In genomic region chr5:144786464-144786863, GRCm38 (mm10) we compare ENCODE assay signal across 26 mouse cellular contexts. TPM values are rescaled to one million over a fixed set of nuclear protein-coding genes. Genes with fewer than 3 reads are reported as not detected.
DNase-seq lines count a peak whose midpoint lies in the region; ATAC-seq lines count a peak whose summit lies in the region.
"Had no signal": no experiment of that assay in that cellular context is flagged by ENCODE, and none has a peak within 500 bp of the region (broad histone marks: within the 10 kb centered on the region; RNA-seq: fewer than 3 reads in every experiment).

No protein-coding gene starts in this region.

- peaks cover 60% of the 10 kb centered on the region for H3K36me3 ChIP-seq in forebrain, embryonic 16.5 days (ENCODE audit: control insufficient read depth, insufficient read depth)
- peaks cover 98% of the 10 kb centered on the region for H3K36me3 ChIP-seq in hindbrain, embryonic 13.5 days

- no peaks in the 10 kb centered on the region for H3K27me3 ChIP-seq in forebrain, embryonic 16.5 days (replicated peaks; ENCODE audit: control insufficient read depth, insufficient read depth, low read length)
- H3K27me3 ChIP-seq in hindbrain, embryonic 13.5 days = no peaks in the 10 kb centered on the region
- H3K27me3 ChIP-seq: embryonic facial prominence, embryonic 12.5 days; embryonic facial prominence, embryonic 15.5 days; forebrain, embryonic 12.5 days; forebrain, embryonic 15.5 days; hindbrain, embryonic 12.5 days had no signal

- no peaks in the 10 kb centered on the region for H3K9me3 ChIP-seq in forebrain, embryonic 16.5 days (ENCODE audit: control insufficient read depth, low read length)
- no peaks in the 10 kb centered on the region for H3K9me3 ChIP-seq in hindbrain, embryonic 13.5 days
- H3K9me3 ChIP-seq: embryonic facial prominence, embryonic 12.5 days; embryonic facial prominence, embryonic 15.5 days; forebrain, embryonic 12.5 days; forebrain, embryonic 15.5 days; hindbrain, embryonic 12.5 days had no signal

- 97% methylated on average over 18 of the region's 18 CpGs for WGBS in forebrain, embryonic 16.5 days
- WGBS in hindbrain, embryonic 13.5 days = 97% methylated on average over 18 of the region's 18 CpGs

- no peak overlapping the region for H3K9ac ChIP-seq in forebrain, embryonic 16.5 days (replicated peaks; ENCODE audit: low read depth, low read length)
- H3K9ac ChIP-seq in hindbrain, embryonic 13.5 days = no peak overlapping the region
- H3K9ac ChIP-seq: embryonic facial prominence, embryonic 12.5 days; embryonic facial prominence, embryonic 15.5 days; forebrain, embryonic 12.5 days; forebrain, embryonic 15.5 days; hindbrain, embryonic 12.5 days had no signal

- ATAC-seq in forebrain, embryonic 16.5 days = no peak
- ATAC-seq in hindbrain, embryonic 13.5 days (ENCODE audit: low FRiP score) = no peak
- ATAC-seq: activated CD4-positive, CD25-positive, alpha-beta regulatory T cell, adult 4 months; forebrain, embryonic 15.5 days; hindbrain, embryonic 16.5 days had no signal

- H3K27ac ChIP-seq in forebrain, embryonic 16.5 days (ENCODE audit: low read length) = no peak overlapping the region
- H3K27ac ChIP-seq in hindbrain, embryonic 13.5 days = no peak overlapping the region
- H3K27ac ChIP-seq: embryonic facial prominence, embryonic 12.5 days; embryonic facial prominence, embryonic 15.5 days; forebrain, embryonic 12.5 days; forebrain, embryonic 15.5 days; gastrocnemius, adult 2 months; hindbrain, embryonic 12.5 days had no signal

- no peaks in the 10 kb centered on the region for H3K4me1 ChIP-seq in forebrain, embryonic 16.5 days (replicated peaks; ENCODE audit: control insufficient read depth, insufficient read depth, low read length)
- no peaks in the 10 kb centered on the region for H3K4me1 ChIP-seq in hindbrain, embryonic 13.5 days (replicated peaks)
- H3K4me1 ChIP-seq: embryonic facial prominence, embryonic 12.5 days; embryonic facial prominence, embryonic 15.5 days; forebrain, embryonic 12.5 days; forebrain, embryonic 15.5 days; hindbrain, embryonic 12.5 days had no signal

- DNase-seq in layer of hippocampus, adult 11-12 months (ENCODE audit: low spot score) = peak; percentile 28
- DNase-seq in layer of hippocampus, postnatal 14 days (ENCODE audit: low spot score in 2 of 2) = no peak
- peak; percentile 44 to 53 for DNase-seq in layer of hippocampus, adult 8-10 months (ENCODE audit: low spot score in 2 of 2)
- no peak for DNase-seq in layer of hippocampus, adult 9-10 months (ENCODE audit: low spot score)
- peak; percentile 45 for DNase-seq in brain, adult 2 months (ENCODE audit: low read depth, low spot score)
- DNase-seq in layer of hippocampus, adult 9-11 months = peak; percentile 43
- DNase-seq: adrenal gland, adult 8-10 months; adrenal gland, postnatal 25 days; cerebellum, adult 11 months; cerebellum, adult 2 months; cerebellum, adult 9-11 months; cerebellum, postnatal 25 days; gastrocnemius, adult 2 months; gastrocnemius, postnatal 14 days; heart, adult 11 months had no signal

- no peak overlapping the region for H3K4me3 ChIP-seq in forebrain, embryonic 16.5 days (replicated peaks; ENCODE audit: low read length)
- H3K4me3 ChIP-seq in hindbrain, embryonic 13.5 days = no peak overlapping the region
- H3K4me3 ChIP-seq: embryonic facial prominence, embryonic 12.5 days; embryonic facial prominence, embryonic 15.5 days; forebrain, embryonic 12.5 days; forebrain, embryonic 15.5 days; gastrocnemius, adult 2 months; hindbrain, embryonic 12.5 days had no signal

- H3K4me2 ChIP-seq in forebrain, embryonic 16.5 days (ENCODE audit: low read length) = no peak overlapping the region
- no peak overlapping the region for H3K4me2 ChIP-seq in hindbrain, embryonic 13.5 days
- H3K4me2 ChIP-seq: embryonic facial prominence, embryonic 12.5 days; embryonic facial prominence, embryonic 15.5 days; forebrain, embryonic 12.5 days; forebrain, embryonic 15.5 days; heart, embryonic 11.5 days; hindbrain, embryonic 12.5 days had no signal

RNA-seq across cellular contexts. Expression of gene Trrap, which starts 18.9 kb away (rescaled TPM):
- 100 to 1,000 TPM; 148 to 164 TPM for total RNA-seq in layer of hippocampus, postnatal 14 days (2021)
- total RNA-seq in layer of hippocampus, adult 8-10 months (2022) = 100 to 1,000 TPM; 144 to 177 (median 152) TPM
- 73.7 and 80.4 TPM in 2 replicates for polyA plus RNA-seq in forebrain, embryonic 16.5 days (2015; fragmentation: Nextera tagmentation; extraction: Ambion mirVana)
- 72.1 and 72.8 TPM in 2 replicates for polyA plus RNA-seq in hindbrain, embryonic 13.5 days (2015; fragmentation: Nextera tagmentation; extraction: Ambion mirVana)

RNA-seq across cellular contexts. Expression of gene Tmem130, which starts 24.8 kb away (rescaled TPM):
- total RNA-seq in layer of hippocampus, postnatal 14 days (2021) = 100 to 1,000 TPM; 126 to 137 TPM
- 100 to 1,000 TPM; 124 to 160 (median 141) TPM for total RNA-seq in layer of hippocampus, adult 8-10 months (2022)
- 124 and 229 TPM in 2 replicates for polyA plus RNA-seq in forebrain, embryonic 16.5 days (2015; fragmentation: Nextera tagmentation; extraction: Ambion mirVana)
- 196 and 224 TPM in 2 replicates for polyA plus RNA-seq in hindbrain, embryonic 13.5 days (2015; fragmentation: Nextera tagmentation; extraction: Ambion mirVana)
- total RNA-seq: gastrocnemius, adult 2 months; gastrocnemius, postnatal 14 days; hematopoietic stem cell, adult 5-6 weeks had no signal
- polyA plus RNA-seq: activated CD4-positive, CD25-positive, alpha-beta regulatory T cell, adult 4 months had no signal

Comparison
In these comparisons a context has a peak if more than half of its experiments do, and no peak if none do; other contexts are left out.
1. DNase-seq: peak in layer of hippocampus, adult 11-12 months (single experiment), layer of hippocampus, adult 8-10 months (2 of 2), brain, adult 2 months (single experiment) and layer of hippocampus, adult 9-11 months (single experiment); none in layer of hippocampus, postnatal 14 days (0 of 2) and layer of hippocampus, adult 9-10 months (single experiment).